Mouse (Mus musculus) midbrain, embryonic 15.5 days (tissue): ENCODE measurements at regions not wholly inside any gene's neighbourhood (a gene's known extent, or its start where the extent isn't known, plus 50 kb on each side); places are given as distances from the start of the nearest gene placed in this dataset.

Source experiments
- ATAC-seq: fragments of 200-750 bp; cut with Nextera tagmentation; replicated peaks from 2 replicates; pipeline ENCODE4 v1.8.0; 2017; ENCODE audit warnings: moderate TSS enrichment
- H3K27ac ChIP-seq: fragments of 300-500 bp; sonication (generic); 2 replicates; pipeline ENCODE4 v1.5.1; 2015; ENCODE audit warnings: mild to moderate bottlenecking, inconsistent platforms
- H3K27me3 ChIP-seq: fragments of 300-500 bp; sonication (generic); replicated peaks from 2 replicates; pipeline ENCODE4 v1.6.1; 2015; ENCODE audit warnings: inconsistent platforms
- H3K36me3 ChIP-seq: fragments of 300-500 bp; sonication (generic); replicated peaks from 2 replicates; pipeline ENCODE4 v1.6.1; 2015; ENCODE audit warnings: inconsistent platforms
- H3K4me1 ChIP-seq: fragments of 300-500 bp; sonication (generic); 2 replicates; pipeline ENCODE4 v1.6.1; 2015; ENCODE audit warnings: inconsistent platforms
- H3K4me2 ChIP-seq: fragments of 300-500 bp; sonication (generic); 2 replicates; pipeline ENCODE4 v1.6.1; 2015; ENCODE audit warnings: inconsistent platforms, mild to moderate bottlenecking, moderate library complexity
- H3K4me3 ChIP-seq: fragments of 300-500 bp; sonication (generic); 2 replicates; pipeline ENCODE4 v1.5.1; 2015; ENCODE audit warnings: mild to moderate bottlenecking, inconsistent platforms
- H3K9ac ChIP-seq: fragments of 300-500 bp; sonication (generic); 2 replicates; pipeline ENCODE4 v1.6.1; 2015; ENCODE audit warnings: mild to moderate bottlenecking, inconsistent platforms
- H3K9me3 ChIP-seq: fragments of 300-500 bp; sonication (generic); 2 replicates; pipeline ENCODE4 v1.6.1; 2016; ENCODE audit warnings: inconsistent platforms
- WGBS: fragments of 180-500 bp; shearing (Covaris S2); methylation state at CpG from one replicate; pipeline ENCODE4 v1.1.7; 2015; ENCODE audit warnings: mixed read lengths; 5-methylcytosine and 5-hydroxymethylcytosine counted together

DNA sequence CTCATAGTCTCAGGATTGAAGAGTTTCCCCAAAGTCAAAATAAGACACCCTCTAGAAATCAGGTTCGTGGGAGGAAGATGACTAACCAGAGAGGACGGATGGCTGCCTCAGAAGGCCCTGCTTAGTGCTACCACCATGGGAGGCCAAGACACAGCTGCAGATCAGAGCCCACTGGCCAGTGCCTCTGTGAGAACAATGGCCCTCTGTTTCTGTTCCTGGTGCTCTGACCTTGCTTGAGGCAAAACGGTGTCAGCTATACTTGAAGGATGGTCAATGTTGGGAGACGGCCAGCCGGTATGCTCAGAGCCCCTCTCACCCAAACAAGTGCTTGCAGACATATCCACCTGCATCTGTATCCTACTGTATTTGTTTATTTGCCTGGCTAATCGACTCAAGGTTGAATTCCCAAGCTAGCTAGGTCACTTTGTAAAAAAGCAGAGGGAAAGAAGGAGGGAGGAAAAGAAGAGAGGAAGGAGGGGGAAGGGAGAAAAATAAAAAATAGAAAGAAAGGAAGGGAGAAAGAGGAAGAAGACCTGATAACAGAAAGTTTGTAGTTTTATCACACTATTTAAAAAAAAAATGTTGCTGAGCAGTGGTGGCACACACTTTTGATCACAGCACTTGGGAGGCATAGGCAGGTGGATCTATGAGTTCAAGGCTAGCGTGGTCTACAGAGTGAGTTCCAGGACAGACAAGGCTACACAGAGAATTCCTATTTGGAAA, 112.7 kb downstream of the Fam204a start:
- H3K36me3 ChIP-seq = no peaks in the 10 kb centered on the region
- H3K9ac ChIP-seq = no peak overlapping the region
- 50% methylated on average over 7 of the region's 7 CpGs for WGBS
- no peak for ATAC-seq
- no peak overlapping the region for H3K27ac ChIP-seq
- no peaks in the 10 kb centered on the region for H3K9me3 ChIP-seq
- H3K4me1 ChIP-seq = no peaks in the 10 kb centered on the region
- no peak overlapping the region for H3K4me3 ChIP-seq
- H3K4me2 ChIP-seq = no peak overlapping the region
- no peaks in the 10 kb centered on the region for H3K27me3 ChIP-seq

DNA sequence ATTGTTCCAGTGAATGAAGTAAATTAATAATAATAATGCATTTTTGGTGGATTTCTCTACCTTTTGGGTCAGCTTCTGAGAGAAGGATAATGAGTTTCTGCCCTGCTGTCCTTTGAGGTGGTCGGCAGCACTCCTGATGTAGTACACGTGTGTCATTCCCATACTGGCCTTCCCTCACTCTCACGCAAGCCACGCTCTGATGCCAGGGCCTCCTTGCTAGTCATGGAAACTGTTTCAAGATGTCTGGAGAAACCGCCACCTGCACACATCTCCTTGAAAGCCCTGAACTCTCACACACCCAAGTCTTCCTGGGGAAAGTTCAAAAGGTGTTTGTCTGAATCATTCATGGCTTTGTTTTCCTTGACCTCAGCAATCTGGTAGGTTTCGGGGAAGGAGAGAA, 116.2 kb downstream of the Fam204a start:
- Histone ChIP-seq H3K27ac (no peak overlapping the region), H3K36me3 (no peaks in the 10 kb centered on the region), H3K4me3 (no peak overlapping the region), H3K27me3 (no peaks in the 10 kb centered on the region; the same call in 1 of the 2 replicates), H3K9ac (no peak overlapping the region), H3K9me3 (no peaks in the 10 kb centered on the region), H3K4me1 (no peaks in the 10 kb centered on the region), H3K4me2 (no peak overlapping the region)
- WGBS = 82% methylated on average over 6 of the region's 6 CpGs
- ATAC-seq = no peak

DNA sequence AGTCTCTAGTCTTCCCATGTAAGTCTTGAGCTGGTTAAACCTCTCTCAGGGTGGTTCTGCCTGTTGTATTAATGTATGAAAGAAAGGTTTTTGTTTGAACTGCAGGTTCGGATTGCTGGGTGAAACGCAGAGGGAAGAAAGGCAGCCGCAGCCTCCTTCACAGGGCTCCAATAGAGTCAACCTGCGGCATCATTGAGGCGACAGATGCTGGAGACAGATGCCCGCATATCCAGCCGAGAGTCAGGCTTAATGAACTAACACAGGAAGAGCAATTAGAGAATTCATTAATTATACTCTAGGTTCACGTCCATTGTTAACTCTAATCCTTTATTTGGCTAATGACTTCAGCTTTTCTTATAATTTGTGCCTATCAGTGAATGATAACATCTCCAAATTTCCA, 117.0 kb downstream of the Fam204a start:
- no peak overlapping the region for H3K9ac ChIP-seq
- H3K9me3 ChIP-seq = no peaks in the 10 kb centered on the region
- WGBS = 59% methylated on average over 8 of the region's 8 CpGs
- H3K4me2 ChIP-seq = no peak overlapping the region
- no peak overlapping the region for H3K27ac ChIP-seq
- no peaks in the 10 kb centered on the region for H3K4me1 ChIP-seq
- no peak overlapping the region for H3K4me3 ChIP-seq
- ATAC-seq = no peak
- no peaks in the 10 kb centered on the region; the same call in 1 of the 2 replicates for H3K27me3 ChIP-seq
- no peaks in the 10 kb centered on the region for H3K36me3 ChIP-seq

DNA sequence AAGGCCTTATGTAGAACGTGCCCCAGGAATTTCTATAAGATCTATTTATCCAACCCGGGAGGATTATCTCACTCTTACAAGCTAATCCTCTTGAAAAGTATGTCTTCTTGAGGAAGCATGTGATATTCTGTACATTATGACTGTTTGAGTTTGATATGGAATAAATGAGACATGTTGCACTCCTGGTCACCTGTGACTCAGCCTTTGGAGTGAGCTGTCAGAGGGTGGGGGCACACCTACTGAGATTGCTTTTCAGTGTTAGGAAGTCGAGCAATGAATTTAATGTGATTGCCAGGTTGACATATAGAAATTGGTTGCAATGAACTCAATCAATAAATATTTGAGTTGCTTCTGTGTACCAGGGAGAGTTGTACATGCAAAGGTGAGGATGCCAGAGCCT, 128.6 kb downstream of the Fam204a start:
- Histone ChIP-seq H3K27ac (no peak overlapping the region), H3K4me3 (no peak overlapping the region), H3K9ac (no peak overlapping the region), H3K9me3 (no peaks in the 10 kb centered on the region), H3K27me3 (no peaks in the 10 kb centered on the region), H3K36me3 (no peaks in the 10 kb centered on the region), H3K4me2 (no peak overlapping the region), H3K4me1 (no peaks in the 10 kb centered on the region)
- WGBS = 65% methylated on average over 3 of the region's 3 CpGs
- ATAC-seq = no peak

DNA sequence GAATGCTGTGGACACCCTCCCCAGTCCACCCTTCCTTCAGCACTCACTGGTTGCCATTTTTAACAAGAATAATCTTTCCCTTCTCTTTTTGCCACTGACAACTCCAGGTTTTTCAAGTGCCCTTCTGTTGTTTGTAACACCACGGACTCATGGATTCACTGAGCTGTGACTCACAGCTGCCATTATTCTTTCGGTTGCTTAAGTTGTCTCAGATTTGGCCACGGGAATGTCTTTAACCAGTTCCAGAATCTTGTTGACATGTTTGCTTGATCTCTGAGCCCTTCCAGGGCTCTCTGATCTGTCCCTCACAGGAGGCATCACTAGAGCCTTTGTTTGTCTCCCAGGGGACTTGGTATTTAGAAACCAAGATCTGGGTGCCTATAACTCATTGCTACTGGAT, 131.5 kb upstream of the Rab11fip2 start:
- WGBS = 34% methylated on average over 3 of the region's 3 CpGs
- no peaks in the 10 kb centered on the region for H3K36me3 ChIP-seq

DNA sequence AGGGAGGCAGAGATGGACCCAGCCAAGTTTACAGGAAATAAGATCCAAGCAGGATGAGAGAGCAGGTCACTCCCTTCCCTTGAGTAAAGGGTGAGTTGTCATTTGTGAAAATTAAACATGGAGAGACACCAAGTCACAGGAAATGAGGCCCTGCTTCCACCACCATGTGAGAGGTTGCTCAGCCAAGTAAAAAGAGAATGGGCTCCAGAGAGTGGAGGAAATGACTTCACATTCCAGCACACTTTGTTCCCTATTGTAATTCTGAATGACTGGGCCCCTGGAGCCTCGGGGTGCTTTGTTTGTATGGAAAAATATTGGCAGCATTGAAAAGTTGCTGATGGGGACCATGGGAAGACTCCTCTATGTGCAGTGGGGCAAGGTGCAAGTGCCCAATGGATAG, 129.9 kb upstream of the Rab11fip2 start:
- Histone ChIP-seq H3K9me3 (no peaks in the 10 kb centered on the region), H3K9ac (no peak overlapping the region), H3K36me3 (no peaks in the 10 kb centered on the region), H3K27me3 (no peaks in the 10 kb centered on the region), H3K4me2 (no peak overlapping the region), H3K27ac (no peak overlapping the region), H3K4me1 (no peaks in the 10 kb centered on the region), H3K4me3 (no peak overlapping the region)
- no peak for ATAC-seq
- 13% methylated on average over 1 of the region's 1 CpGs for WGBS

More for the DNA sequence above, 131.5 kb upstream of the Rab11fip2 start:
- Histone ChIP-seq H3K4me2 (no peak overlapping the region), H3K27ac (no peak overlapping the region), H3K4me1 (no peaks in the 10 kb centered on the region), H3K4me3 (no peak overlapping the region), H3K9ac (no peak overlapping the region), H3K27me3 (no peaks in the 10 kb centered on the region), H3K9me3 (no peaks in the 10 kb centered on the region)
- no peak for ATAC-seq

DNA sequence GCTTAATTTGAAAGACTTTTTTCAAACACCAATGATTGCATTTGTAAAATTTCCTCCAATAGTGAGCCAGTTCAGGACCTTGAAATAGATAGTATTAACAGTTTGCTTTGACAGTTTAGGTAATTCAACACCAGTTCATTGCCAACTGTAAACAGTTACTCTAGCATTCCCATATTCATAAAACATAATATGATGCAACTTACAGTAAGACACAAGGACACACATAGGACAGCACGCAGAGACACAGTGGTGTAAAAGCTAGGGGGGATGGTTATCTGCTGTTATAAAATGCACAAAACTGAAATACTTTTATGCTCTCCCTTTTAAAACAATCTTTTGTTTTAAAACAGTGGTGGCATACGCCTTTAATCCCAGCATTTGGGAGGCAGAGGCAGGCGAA, 122.7 kb upstream of the Rab11fip2 start:
- Histone ChIP-seq H3K4me1 (no peaks in the 10 kb centered on the region), H3K27me3 (no peaks in the 10 kb centered on the region), H3K4me2 (no peak overlapping the region), H3K27ac (no peak overlapping the region), H3K4me3 (no peak overlapping the region), H3K36me3 (no peaks in the 10 kb centered on the region), H3K9ac (no peak overlapping the region), H3K9me3 (no peaks in the 10 kb centered on the region)
- no peak for ATAC-seq
- WGBS = 98% methylated on average over 3 of the region's 3 CpGs

DNA sequence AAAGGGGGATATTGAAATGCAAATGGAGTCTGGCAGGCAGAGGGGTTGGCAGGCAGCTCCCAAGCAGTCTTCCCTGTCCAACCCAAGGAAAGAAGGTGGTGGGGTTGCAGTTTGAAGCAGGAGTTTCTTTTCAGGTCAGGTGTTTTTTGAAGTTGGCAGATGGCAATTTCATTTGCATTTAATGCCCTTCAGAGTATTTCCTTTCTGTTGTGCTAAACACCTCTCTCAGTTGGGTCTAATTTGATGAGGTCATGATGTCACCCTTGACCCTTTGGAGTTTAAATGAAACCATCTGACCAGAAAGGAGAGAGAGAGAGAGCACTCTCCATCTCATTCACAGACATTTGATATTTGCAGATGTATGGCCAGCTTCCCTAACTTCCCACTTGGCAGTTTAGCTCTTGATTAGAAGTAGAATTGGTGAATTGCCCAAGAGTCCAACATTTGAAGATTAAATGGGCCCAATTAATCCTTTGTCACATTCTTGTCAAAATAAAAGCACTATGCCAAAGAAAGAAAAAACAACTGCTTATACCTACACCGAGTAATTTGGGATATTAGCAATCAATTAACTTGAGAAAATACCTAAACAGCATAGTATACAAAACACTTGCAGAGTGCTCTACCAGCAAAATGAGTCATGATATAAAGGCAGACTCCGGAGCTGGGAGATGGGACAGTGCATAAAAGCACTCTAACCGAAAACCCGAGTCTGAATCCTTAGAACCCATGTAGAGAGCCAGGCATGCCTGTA, 111.8 kb upstream of the Rab11fip2 start:
- Histone ChIP-seq H3K4me2 (no peak overlapping the region), H3K4me3 (no peak overlapping the region), H3K9ac (no peak overlapping the region), H3K27ac (no peak overlapping the region), H3K4me1 (no peaks in the 10 kb centered on the region), H3K36me3 (no peaks in the 10 kb centered on the region), H3K27me3 (no peaks in the 10 kb centered on the region), H3K9me3 (no peaks in the 10 kb centered on the region)
- no peak for ATAC-seq
- WGBS = 78% methylated on average over 4 of the region's 4 CpGs

DNA sequence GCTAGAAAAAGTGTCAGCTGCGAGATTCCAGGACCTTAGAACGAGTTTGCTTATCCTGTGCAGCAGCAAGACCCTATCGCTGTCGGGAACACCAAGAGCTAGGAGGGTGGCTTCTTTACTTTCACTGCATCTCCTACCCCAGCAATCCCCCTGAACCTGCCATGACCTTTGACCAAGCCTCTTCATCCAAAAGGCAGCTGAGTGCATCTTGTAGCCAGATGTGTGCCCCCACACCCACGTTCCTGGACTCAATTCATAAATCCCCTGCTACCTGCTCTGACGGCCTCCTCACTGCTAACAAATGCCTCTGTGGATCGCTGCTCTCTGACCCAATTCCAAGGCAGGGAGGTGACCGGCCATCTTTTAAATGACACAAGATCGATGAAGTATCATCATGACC, 107.7 kb upstream of the Rab11fip2 start:
- Histone ChIP-seq H3K9me3 (no peaks in the 10 kb centered on the region), H3K4me1 (no peaks in the 10 kb centered on the region), H3K9ac (no peak overlapping the region), H3K36me3 (no peaks in the 10 kb centered on the region), H3K4me3 (no peak overlapping the region), H3K4me2 (no peak overlapping the region), H3K27me3 (no peaks in the 10 kb centered on the region), H3K27ac (no peak overlapping the region)
- ATAC-seq = no peak
- WGBS = 80% methylated on average over 9 of the region's 9 CpGs

DNA sequence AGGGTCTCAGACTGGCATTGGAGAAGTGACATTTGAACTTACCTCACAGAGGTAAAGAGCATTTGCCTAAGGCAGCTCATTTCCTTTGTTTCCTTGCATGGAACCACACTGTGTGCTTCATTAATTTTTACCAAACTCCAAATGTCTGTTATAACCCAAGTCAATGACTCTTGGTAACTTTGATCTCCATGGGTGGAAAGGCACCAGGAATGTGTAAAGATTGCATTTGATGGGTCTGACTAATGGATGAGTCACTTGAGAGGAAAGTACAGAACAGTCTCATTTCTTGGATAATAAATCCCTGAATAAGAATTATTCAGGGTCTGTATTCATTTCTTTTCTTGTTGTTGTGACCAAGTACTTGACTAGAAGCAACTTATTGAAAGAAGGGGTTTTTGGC, 97.3 kb upstream of the Rab11fip2 start:
- no peak for ATAC-seq
- Histone ChIP-seq H3K4me1 (no peaks in the 10 kb centered on the region), H3K9ac (no peak overlapping the region)

DNA sequence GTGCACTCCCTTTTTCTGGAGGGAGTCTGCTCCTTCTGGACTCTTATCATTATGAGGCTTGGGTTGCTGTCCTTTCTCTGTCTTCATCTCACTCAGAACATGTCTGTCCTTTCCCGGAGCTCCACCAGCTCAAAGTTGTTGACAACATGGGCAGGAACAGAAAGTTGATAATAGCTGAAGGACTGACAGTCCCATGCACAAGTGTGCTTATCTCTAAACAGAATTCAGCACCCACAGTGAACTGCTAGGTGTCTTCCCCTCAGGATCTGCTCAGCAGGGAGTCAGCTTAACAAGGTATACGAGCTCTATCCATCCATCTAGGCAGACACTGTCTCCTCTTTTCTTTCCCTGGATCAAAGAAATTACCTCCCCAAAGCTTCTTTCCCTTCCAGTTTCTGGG, 89.2 kb upstream of the Rab11fip2 start:
- 82% methylated on average over 2 of the region's 2 CpGs for WGBS
- no peak for ATAC-seq

More for the DNA sequence above, 97.3 kb upstream of the Rab11fip2 start:
- no peaks in the 10 kb centered on the region for H3K36me3 ChIP-seq
- H3K27ac ChIP-seq = no peak overlapping the region
- H3K9me3 ChIP-seq = no peaks in the 10 kb centered on the region
- no peak overlapping the region for H3K4me2 ChIP-seq
- no peaks in the 10 kb centered on the region for H3K27me3 ChIP-seq
- H3K4me3 ChIP-seq = no peak overlapping the region

DNA sequence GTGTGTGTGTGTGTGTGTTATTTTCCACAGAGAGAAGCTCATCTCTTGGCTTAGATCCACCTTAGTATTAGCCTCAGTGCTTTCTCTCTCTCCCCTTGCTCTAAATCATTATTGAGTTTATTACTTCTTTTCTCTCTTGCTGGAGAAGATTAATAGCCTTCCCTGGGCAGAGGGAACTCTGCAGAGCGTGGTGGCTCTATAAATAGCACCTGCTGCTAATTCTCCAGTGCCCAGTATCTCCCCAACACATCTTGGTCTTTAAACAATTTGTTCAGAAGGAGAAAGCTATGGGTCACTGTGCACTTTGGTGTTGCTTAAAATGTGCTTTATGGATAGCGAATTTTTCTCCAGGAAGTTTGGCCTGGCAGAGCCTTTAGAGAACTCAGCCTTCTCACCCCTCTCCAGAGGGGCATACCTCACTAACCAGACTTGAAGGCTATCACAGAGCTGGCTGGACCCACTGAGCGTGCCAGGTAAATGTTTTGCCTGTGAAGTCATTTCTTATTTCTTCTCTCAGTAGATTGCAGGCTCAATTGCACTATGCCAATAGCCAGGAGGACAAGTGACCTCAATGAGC, 86.8 kb upstream of the Rab11fip2 start:
- no peak for ATAC-seq
- Histone ChIP-seq H3K4me2 (no peak overlapping the region), H3K4me3 (no peak overlapping the region), H3K9me3 (no peaks in the 10 kb centered on the region), H3K27ac (no peak overlapping the region), H3K4me1 (no peaks in the 10 kb centered on the region), H3K27me3 (no peaks in the 10 kb centered on the region), H3K9ac (no peak overlapping the region), H3K36me3 (no peaks in the 10 kb centered on the region)
- WGBS = 74% methylated on average over 3 of the region's 3 CpGs

More for the DNA sequence above, 89.2 kb upstream of the Rab11fip2 start:
- H3K4me3 ChIP-seq = no peak overlapping the region
- no peak overlapping the region for H3K9ac ChIP-seq
- no peaks in the 10 kb centered on the region for H3K36me3 ChIP-seq
- no peaks in the 10 kb centered on the region for H3K9me3 ChIP-seq
- no peaks in the 10 kb centered on the region for H3K27me3 ChIP-seq
- H3K4me1 ChIP-seq = no peaks in the 10 kb centered on the region
- H3K4me2 ChIP-seq = no peak overlapping the region
- no peak overlapping the region for H3K27ac ChIP-seq

DNA sequence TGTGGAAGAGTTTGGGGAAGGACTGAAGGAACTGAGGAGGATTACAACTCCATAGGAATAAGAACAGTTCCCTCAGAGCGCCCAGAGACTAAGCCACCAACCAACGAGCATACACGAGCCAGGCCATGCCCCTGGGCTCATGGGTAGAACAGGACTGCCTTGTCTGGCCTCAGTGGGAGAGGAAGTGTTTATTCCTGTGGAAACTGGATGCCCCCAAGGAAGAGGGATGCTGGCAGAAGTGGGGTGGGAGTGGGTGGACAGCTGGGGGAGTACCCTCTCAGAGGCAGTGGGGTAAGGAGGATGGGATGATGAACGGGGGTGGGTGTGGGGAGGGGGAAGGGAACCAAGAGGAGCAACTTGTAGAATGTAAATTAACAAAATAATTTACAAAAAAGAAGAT, 86.3 kb upstream of the Rab11fip2 start:
- Histone ChIP-seq H3K36me3 (no peaks in the 10 kb centered on the region), H3K4me1 (no peaks in the 10 kb centered on the region), H3K9ac (no peak overlapping the region), H3K4me2 (no peak overlapping the region), H3K4me3 (no peak overlapping the region), H3K27me3 (no peaks in the 10 kb centered on the region), H3K9me3 (no peaks in the 10 kb centered on the region), H3K27ac (no peak overlapping the region)
- ATAC-seq = no peak
- WGBS = 76% methylated on average over 4 of the region's 4 CpGs
